Mouse (Mus musculus): ENCODE results near the gene Npepl1. TPM values are rescaled to one million over a fixed set of nuclear protein-coding genes. Genes with fewer than 3 reads are reported as not detected.

Npepl1 gene
- polyA plus RNA-seq, 1 experiment from 2014 or later = 60.2 TPM

GRCm38 (mm10) chr2:174126522-174127375 is 16.6 kb downstream of the Npepl1 start:
- Histone ChIP-seq H3K4me3 (ENCODE audit: low read depth, low read length) (no peak overlapping the region), H3K27me3 (replicated peaks; ENCODE audit: insufficient read depth, low read length) (no peaks in the 10 kb centered on the region), H3K27ac (ENCODE audit: low read length) (no peak overlapping the region), H3K36me3 (ENCODE audit: insufficient read depth, low read length) (peaks cover 10% of the 10 kb centered on the region), H3K9ac (replicated peaks; ENCODE audit: low read depth) (no peak overlapping the region), H3K4me1 (ENCODE audit: insufficient read depth, low read depth, low read length) (no peaks in the 10 kb centered on the region), H3K4me2 (replicated peaks; ENCODE audit: low read depth, low read length) (peak overlapping the region; percentile 35), H3K9me3 (ENCODE audit: low read length) (no peaks in the 10 kb centered on the region)
- peak; percentile 53 for DNase-seq (ENCODE audit: low spot score)
- peak; percentile 37; the same call in 1 of the 2 replicates for ATAC-seq
- TF ChIP-seq CTCF (IDR thresholded peaks at IDR 0.05) (no peak), EP300 (IDR thresholded peaks at IDR 0.05) (no peak)
- WGBS = 13% methylated on average over 18 of the region's 21 CpGs

DNA sequence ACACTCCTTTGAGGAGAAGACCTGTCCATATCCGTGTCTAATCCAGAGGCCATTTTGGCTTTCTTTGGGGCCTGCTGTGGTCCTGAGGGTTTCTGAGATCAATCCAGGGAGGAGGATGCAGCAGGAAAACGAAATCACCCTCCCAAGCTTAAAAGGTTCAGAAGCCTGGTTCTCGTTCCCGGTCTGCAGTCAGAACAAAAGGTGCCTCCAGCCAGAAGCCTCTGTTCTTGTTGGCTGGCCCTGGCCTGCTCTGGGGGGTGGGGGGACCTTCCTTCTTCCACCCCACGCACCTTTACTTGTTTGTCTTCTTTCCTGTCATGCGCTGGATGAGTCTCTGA is 17.2 kb downstream of the Npepl1 start:
- no peaks in the 10 kb centered on the region for H3K27me3 ChIP-seq (replicated peaks; ENCODE audit: insufficient read depth, low read length)
- peak overlapping the region; percentile 35; the same call in 1 of the 2 replicates for H3K4me2 ChIP-seq (replicated peaks; ENCODE audit: low read depth, low read length)
- WGBS = 47% methylated on average over 6 of the region's 6 CpGs
- H3K36me3 ChIP-seq (ENCODE audit: insufficient read depth, low read length) = peaks cover 4% of the 10 kb centered on the region; the same call in 1 of the 2 replicates
- no peak overlapping the region for H3K4me3 ChIP-seq (ENCODE audit: low read depth, low read length)
- no peak for TF ChIP-seq EP300 (IDR thresholded peaks at IDR 0.05)
- no peak for TF ChIP-seq CTCF (IDR thresholded peaks at IDR 0.05)
- no peak for DNase-seq (ENCODE audit: low spot score)
- H3K27ac ChIP-seq (ENCODE audit: low read length) = no peak overlapping the region
- H3K9ac ChIP-seq (replicated peaks; ENCODE audit: low read depth) = no peak overlapping the region
- ATAC-seq = no peak
- no peaks in the 10 kb centered on the region for H3K4me1 ChIP-seq (ENCODE audit: insufficient read depth, low read depth, low read length)
- H3K9me3 ChIP-seq (ENCODE audit: low read length) = no peaks in the 10 kb centered on the region

DNA sequence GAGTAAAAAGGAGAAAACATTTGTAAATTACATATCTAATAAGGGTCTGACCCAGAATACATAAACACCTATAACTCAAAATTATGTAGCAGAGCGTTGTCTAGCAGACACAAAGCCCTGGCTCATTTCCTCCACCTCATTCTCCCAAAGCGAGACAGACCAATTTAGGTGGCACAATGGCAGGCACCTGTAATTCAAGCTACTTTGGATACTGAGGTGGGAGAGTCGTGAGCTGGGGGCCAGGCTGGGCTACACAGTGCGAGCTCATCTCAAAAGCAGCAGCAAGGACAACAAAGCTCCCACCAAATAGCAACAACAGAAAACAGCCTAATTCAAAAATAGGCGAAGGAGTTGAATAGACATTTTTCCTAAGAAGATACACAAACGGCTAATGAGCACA is 18.8 kb downstream of the Npepl1 start:
- H3K27me3 ChIP-seq (replicated peaks; ENCODE audit: insufficient read depth, low read length) = no peaks in the 10 kb centered on the region
- ATAC-seq = no peak
- H3K4me1 ChIP-seq (ENCODE audit: insufficient read depth, low read depth, low read length) = no peaks in the 10 kb centered on the region
- H3K36me3 ChIP-seq (ENCODE audit: insufficient read depth, low read length) = no peaks in the 10 kb centered on the region
- no peak for DNase-seq (ENCODE audit: low spot score)
- WGBS = 86% methylated on average over 6 of the region's 6 CpGs
- no peak overlapping the region for H3K9ac ChIP-seq (replicated peaks; ENCODE audit: low read depth)
- H3K4me2 ChIP-seq (replicated peaks; ENCODE audit: low read depth, low read length) = no peak overlapping the region
- no peak overlapping the region for H3K27ac ChIP-seq (ENCODE audit: low read length)
- no peak overlapping the region for H3K4me3 ChIP-seq (ENCODE audit: low read depth, low read length)
- no peaks in the 10 kb centered on the region for H3K9me3 ChIP-seq (ENCODE audit: low read length)
- no peak for TF ChIP-seq CTCF (IDR thresholded peaks at IDR 0.05)
- no peak for TF ChIP-seq EP300 (IDR thresholded peaks at IDR 0.05)

DNA sequence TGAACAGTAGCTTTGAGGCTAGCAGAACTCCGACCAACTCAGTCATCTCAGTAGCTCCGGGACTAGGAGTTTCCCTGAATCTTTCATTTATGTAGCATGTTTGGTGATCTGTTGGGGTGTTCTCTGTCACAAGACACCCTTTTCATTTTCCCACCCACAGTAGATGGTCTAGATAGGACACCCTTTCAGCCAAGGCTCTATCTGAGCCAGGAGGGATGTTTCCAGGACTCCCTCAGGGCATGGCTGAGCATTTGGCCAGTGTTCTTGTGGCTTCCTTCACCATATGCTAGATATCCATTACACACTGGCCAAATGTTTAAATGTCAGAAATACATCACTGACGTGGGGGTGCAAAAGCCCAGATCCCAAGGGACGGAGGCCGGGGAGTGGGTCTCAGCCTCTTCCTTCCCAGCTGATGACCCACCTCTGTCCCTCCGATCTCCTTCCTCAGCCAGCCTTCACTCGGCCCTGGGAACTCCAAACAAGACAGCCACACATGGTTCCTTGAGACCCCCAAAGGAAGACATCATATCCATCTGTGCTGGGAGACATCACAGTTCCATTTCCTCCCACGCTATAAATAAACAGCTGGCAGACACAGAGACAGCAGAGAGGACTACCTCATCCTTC is 20.4 kb downstream of the Npepl1 start:
- no peaks in the 10 kb centered on the region for H3K27me3 ChIP-seq (replicated peaks; ENCODE audit: insufficient read depth, low read length)
- ATAC-seq (peak; percentile 75), DNase-seq (ENCODE audit: low spot score) (peak; percentile 52)
- H3K9me3 ChIP-seq (ENCODE audit: low read length) = no peaks in the 10 kb centered on the region
- no peak overlapping the region for H3K4me3 ChIP-seq (ENCODE audit: low read depth, low read length)
- H3K9ac ChIP-seq (replicated peaks; ENCODE audit: low read depth) = no peak overlapping the region
- H3K4me2 ChIP-seq (replicated peaks; ENCODE audit: low read depth, low read length) = no peak overlapping the region
- H3K4me1 ChIP-seq (ENCODE audit: insufficient read depth, low read depth, low read length) = no peaks in the 10 kb centered on the region
- TF ChIP-seq EP300 (IDR thresholded peaks at IDR 0.05) = no peak
- no peak for TF ChIP-seq CTCF (IDR thresholded peaks at IDR 0.05)
- H3K27ac ChIP-seq (ENCODE audit: low read length) = no peak overlapping the region
- WGBS = 55% methylated on average over 8 of the region's 8 CpGs
- H3K36me3 ChIP-seq (ENCODE audit: insufficient read depth, low read length) = no peaks in the 10 kb centered on the region

- Histone ChIP-seq H3K4me3 (ENCODE audit: low read depth, low read length) (no peak overlapping the region), H3K9ac (replicated peaks; ENCODE audit: low read depth) (no peak overlapping the region), H3K36me3 (ENCODE audit: insufficient read depth, low read length) (no peaks in the 10 kb centered on the region), H3K4me2 (replicated peaks; ENCODE audit: low read depth, low read length) (no peak overlapping the region), H3K27ac (ENCODE audit: low read length) (no peak overlapping the region), H3K27me3 (replicated peaks; ENCODE audit: insufficient read depth, low read length) (no peaks in the 10 kb centered on the region), H3K9me3 (ENCODE audit: low read length) (no peaks in the 10 kb centered on the region), H3K4me1 (ENCODE audit: insufficient read depth, low read depth, low read length) (no peaks in the 10 kb centered on the region)
- TF ChIP-seq CTCF (IDR thresholded peaks at IDR 0.05) = no peak
- TF ChIP-seq EP300 (IDR thresholded peaks at IDR 0.05) = no peak
- DNase-seq (ENCODE audit: low spot score) (no peak), ATAC-seq (no peak)
- 68% methylated on average over 8 of the region's 8 CpGs for WGBS
Observed at GRCm38 (mm10) chr2:174132413-174132969, 22.3 kb downstream of the Npepl1 start.

DNA sequence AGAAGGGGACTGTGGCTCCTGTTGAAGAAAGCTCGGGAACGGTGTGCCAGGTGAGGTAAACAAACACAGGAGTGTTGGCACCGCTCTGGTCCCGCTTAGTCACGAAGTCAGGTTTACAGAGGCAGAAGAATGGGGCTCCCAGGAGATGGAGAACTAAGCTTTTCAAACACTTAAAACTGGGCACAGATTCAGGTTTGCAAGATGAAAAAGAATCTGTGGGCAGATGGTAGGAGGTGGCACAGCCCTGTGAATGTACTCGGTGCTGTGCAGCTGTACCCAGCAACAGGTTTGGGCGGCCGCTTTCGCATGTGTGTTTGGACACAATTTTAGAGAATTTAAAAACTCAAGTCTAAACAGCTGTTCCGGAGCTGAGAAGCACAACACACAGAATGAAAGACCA is 48.9 kb downstream of the Npepl1 start:
- H3K27ac ChIP-seq (ENCODE audit: low read length) = peak overlapping the region; percentile 35; the same call in 1 of the 2 replicates
- 53% methylated on average over 10 of the region's 10 CpGs for WGBS
- ATAC-seq = peak; percentile 93
- H3K27me3 ChIP-seq (replicated peaks; ENCODE audit: insufficient read depth, low read length) = no peaks in the 10 kb centered on the region
- no peak overlapping the region for H3K9ac ChIP-seq (replicated peaks; ENCODE audit: low read depth)
- H3K4me2 ChIP-seq (replicated peaks; ENCODE audit: low read depth, low read length) = peak overlapping the region; percentile 35
- no peaks in the 10 kb centered on the region for H3K4me1 ChIP-seq (ENCODE audit: insufficient read depth, low read depth, low read length)
- DNase-seq (ENCODE audit: low spot score) = peak; percentile 88
- H3K4me3 ChIP-seq (ENCODE audit: low read depth, low read length) = peak overlapping the region; percentile 12; the same call in 1 of the 2 replicates
- TF ChIP-seq CTCF (IDR thresholded peaks at IDR 0.05) (no peak), EP300 (IDR thresholded peaks at IDR 0.05) (peak; percentile 25; the same call in 1 of the 2 replicates)
- H3K36me3 ChIP-seq (ENCODE audit: insufficient read depth, low read length) = no peaks in the 10 kb centered on the region
- H3K9me3 ChIP-seq (ENCODE audit: low read length) = no peaks in the 10 kb centered on the region
